Mouse (Mus musculus) forebrain, embryonic 14.5 days (tissue): ENCODE results near the gene Pigk. TPM values are rescaled to one million over a fixed set of nuclear protein-coding genes. Genes with fewer than 3 reads are reported as not detected.

Source experiments
- ATAC-seq: fragments of 200-750 bp; cut with Nextera tagmentation; 2 replicates; pipeline ENCODE4 v1.8.0; 2017; ENCODE audit warnings: mild to moderate bottlenecking, moderate library complexity
- DNase-seq: peaks from one replicate; pipeline ENCODE4 v3.0.0-alpha.2; 2015; ENCODE audit warnings: low spot score
- H3K27ac ChIP-seq: fragments of 300-500 bp; sonication (generic); 2 replicates; pipeline ENCODE4 v1.5.1; 2014; ENCODE audit warnings: low read depth, mild to moderate bottlenecking, control low read depth, low read length, moderate library complexity
- H3K27me3 ChIP-seq: fragments of 300-500 bp; sonication (generic); replicated peaks from 2 replicates; pipeline ENCODE4 v1.6.1; 2014; ENCODE audit warnings: low read length, control low read depth, mixed read lengths; ENCODE audit not compliant: control insufficient read depth, insufficient read depth
- H3K36me3 ChIP-seq: fragments of 300-500 bp; sonication (generic); 2 replicates; pipeline ENCODE4 v1.6.1; 2014; ENCODE audit warnings: low read length, control low read depth; ENCODE audit not compliant: control insufficient read depth, insufficient read depth
- H3K4me1 ChIP-seq: fragments of 300-500 bp; sonication (generic); 2 replicates; pipeline ENCODE4 v1.6.1; 2014; ENCODE audit warnings: antibody characterized with exemption, low read length, control low read depth; ENCODE audit not compliant: control insufficient read depth, insufficient read depth
- H3K4me2 ChIP-seq: fragments of 300-500 bp; sonication (generic); 2 replicates; pipeline ENCODE4 v1.6.1; 2014; ENCODE audit warnings: mild to moderate bottlenecking, control low read depth, low read length
- H3K4me3 ChIP-seq: fragments of 300-500 bp; sonication (generic); 2 replicates; pipeline ENCODE4 v1.5.1; 2014; ENCODE audit warnings: low read depth, low read length, control low read depth
- H3K9ac ChIP-seq: fragments of 300-500 bp; sonication (generic); 2 replicates; pipeline ENCODE4 v1.6.1; 2014; ENCODE audit warnings: mild to moderate bottlenecking, low read length, control low read depth, moderate library complexity
- H3K9me3 ChIP-seq: fragments of 300-500 bp; sonication (generic); replicated peaks from 2 replicates; pipeline ENCODE4 v1.6.1; 2016; ENCODE audit warnings: low read length, control low read depth, mixed read lengths; ENCODE audit not compliant: control insufficient read depth
- WGBS: fragments of 180-500 bp; shearing (Covaris S2); extraction: QIAGEN DNeasy Blood & Tissue Kit; methylation state at CpG from one replicate; pipeline ENCODE4 v1.1.7; 2014; 5-methylcytosine and 5-hydroxymethylcytosine counted together
- polyA plus RNA-seq: library from polyadenylated mRNA; unstranded; fragments of >200 nt; fragmentation: Nextera tagmentation; extraction: Ambion mirVana; gene quantifications from 2 replicates; pipeline ENCODE4 v1.2.1, GENCODE M21; 2014

Gene Pigk
- polyA plus RNA-seq, 1 experiment from 2014 or later = 34.0 TPM

GRCm38 (mm10) chr3:152880121-152880835 lies 166.4 kb downstream of the Pigk start:
- 66% methylated on average over 15 of the region's 15 CpGs for WGBS
- H3K27me3 ChIP-seq = no peaks in the 10 kb centered on the region
- 0 out of 2 replicates have a peak, but pooled peaks cover 6% of the 10 kb centered on the region for H3K4me1 ChIP-seq
- no peak for DNase-seq
- H3K9me3 ChIP-seq = no peaks in the 10 kb centered on the region
- no peak overlapping the region for H3K9ac ChIP-seq
- no peak overlapping the region for H3K4me2 ChIP-seq
- no peaks in the 10 kb centered on the region for H3K36me3 ChIP-seq
- H3K27ac ChIP-seq = no peak overlapping the region
- no peak overlapping the region for H3K4me3 ChIP-seq
- no peak for ATAC-seq

- no peaks in the 10 kb centered on the region for H3K9me3 ChIP-seq
- ATAC-seq = no peak
- 0 out of 2 replicates have a peak, but pooled peaks cover 6% of the 10 kb centered on the region for H3K4me1 ChIP-seq
- no peaks in the 10 kb centered on the region for H3K27me3 ChIP-seq
- no peak overlapping the region for H3K4me2 ChIP-seq
- DNase-seq = no peak
- no peak overlapping the region for H3K9ac ChIP-seq
- H3K4me3 ChIP-seq = no peak overlapping the region
- WGBS = 89% methylated on average over 4 of the region's 4 CpGs
- H3K27ac ChIP-seq = no peak overlapping the region
- H3K36me3 ChIP-seq = no peaks in the 10 kb centered on the region
These were observed 167.8 kb downstream of the Pigk start for GRCm38 (mm10) chr3:152881706-152882105.

- H3K27me3 ChIP-seq = no peaks in the 10 kb centered on the region
- DNase-seq (no peak), ATAC-seq (no peak)
- no peaks in the 10 kb centered on the region for H3K9me3 ChIP-seq
- no peaks in the 10 kb centered on the region for H3K36me3 ChIP-seq
- H3K9ac ChIP-seq = no peak overlapping the region
- H3K27ac ChIP-seq = no peak overlapping the region
- H3K4me3 ChIP-seq = no peak overlapping the region
- H3K4me2 ChIP-seq = no peak overlapping the region
- 71% methylated on average over 3 of the region's 3 CpGs for WGBS
- H3K4me1 ChIP-seq = 0 out of 2 replicates have a peak, but pooled peaks cover 6% of the 10 kb centered on the region
These were observed 169.7 kb downstream of the Pigk start for GRCm38 (mm10) chr3:152883556-152883955.

- Histone ChIP-seq H3K9me3 (no peaks in the 10 kb centered on the region), H3K36me3 (no peaks in the 10 kb centered on the region), H3K27me3 (no peaks in the 10 kb centered on the region), H3K4me3 (no peak overlapping the region), H3K4me2 (no peak overlapping the region), H3K27ac (no peak overlapping the region), H3K9ac (no peak overlapping the region), H3K4me1 (0 out of 2 replicates have a peak, but pooled peaks cover 6% of the 10 kb centered on the region)
- DNase-seq (no peak), ATAC-seq (no peak)
These were observed 172.8 kb downstream of the Pigk start for GRCm38 (mm10) chr3:152886749-152887148.

GRCm38 (mm10) chr3:152888116-152888515 lies 174.2 kb downstream of the Pigk start:
- ATAC-seq (no peak), DNase-seq (no peak)
- H3K9me3 ChIP-seq = no peaks in the 10 kb centered on the region
- 0 out of 2 replicates have a peak, but pooled peaks cover 4% of the 10 kb centered on the region for H3K4me1 ChIP-seq
- H3K27me3 ChIP-seq = no peaks in the 10 kb centered on the region
- no peak overlapping the region for H3K4me2 ChIP-seq
- H3K4me3 ChIP-seq = no peak overlapping the region
- H3K36me3 ChIP-seq = no peaks in the 10 kb centered on the region
- WGBS = 65% methylated on average over 7 of the region's 7 CpGs
- H3K27ac ChIP-seq = no peak overlapping the region
- H3K9ac ChIP-seq = no peak overlapping the region

- Histone ChIP-seq H3K4me1 (no peaks in the 10 kb centered on the region), H3K27ac (no peak overlapping the region), H3K4me2 (no peak overlapping the region), H3K27me3 (no peaks in the 10 kb centered on the region), H3K4me3 (no peak overlapping the region), H3K36me3 (no peaks in the 10 kb centered on the region), H3K9me3 (no peaks in the 10 kb centered on the region), H3K9ac (no peak overlapping the region)
- WGBS = 71% methylated on average over 4 of the region's 4 CpGs
- DNase-seq = no peak
- ATAC-seq = no peak
These were observed 181.0 kb downstream of the Pigk start for GRCm38 (mm10) chr3:152894935-152895334.

- 73% methylated on average over 3 of the region's 3 CpGs for WGBS
These were observed 182.2 kb downstream of the Pigk start for GRCm38 (mm10) chr3:152896111-152896510.

GRCm38 (mm10) chr3:152897196-152897595 lies 183.3 kb downstream of the Pigk start:
- H3K4me2 ChIP-seq = no peak overlapping the region
- no peak overlapping the region for H3K27ac ChIP-seq
- H3K36me3 ChIP-seq = no peaks in the 10 kb centered on the region
- H3K4me3 ChIP-seq = no peak overlapping the region
- WGBS = 85% methylated on average over 5 of the region's 5 CpGs
- no peaks in the 10 kb centered on the region for H3K4me1 ChIP-seq
- ATAC-seq (no peak), DNase-seq (no peak)
- H3K27me3 ChIP-seq = no peaks in the 10 kb centered on the region
- no peak overlapping the region for H3K9ac ChIP-seq
- H3K9me3 ChIP-seq = no peaks in the 10 kb centered on the region

More at GRCm38 (mm10) chr3:152896111-152896510, 182.2 kb downstream of the Pigk start:
- H3K9me3 ChIP-seq = no peaks in the 10 kb centered on the region
- no peaks in the 10 kb centered on the region for H3K36me3 ChIP-seq
- no peaks in the 10 kb centered on the region for H3K27me3 ChIP-seq
- H3K4me1 ChIP-seq = no peaks in the 10 kb centered on the region
- H3K4me3 ChIP-seq = no peak overlapping the region
- ATAC-seq (no peak), DNase-seq (no peak)
- no peak overlapping the region for H3K27ac ChIP-seq
- no peak overlapping the region for H3K4me2 ChIP-seq
- no peak overlapping the region for H3K9ac ChIP-seq

- DNase-seq (no peak), ATAC-seq (no peak)
- no peak overlapping the region for H3K4me3 ChIP-seq
- no peak overlapping the region for H3K4me2 ChIP-seq
- H3K4me1 ChIP-seq = no peaks in the 10 kb centered on the region
- H3K27ac ChIP-seq = no peak overlapping the region
- 94% methylated on average over 9 of the region's 9 CpGs for WGBS
- no peaks in the 10 kb centered on the region for H3K9me3 ChIP-seq
- H3K9ac ChIP-seq = no peak overlapping the region
- H3K27me3 ChIP-seq = no peaks in the 10 kb centered on the region
- no peaks in the 10 kb centered on the region for H3K36me3 ChIP-seq
These were observed 185.0 kb downstream of the Pigk start for GRCm38 (mm10) chr3:152898906-152899305.
